Mouse (Mus musculus) liver, embryonic 11.5 days (tissue): Measurements from ENCODE around the gene Dsel. TPM values are rescaled to one million over a fixed set of nuclear protein-coding genes. Genes with fewer than 3 reads are reported as not detected.

Experiments
- ATAC-seq: fragments of 200-750 bp; cut with Nextera tagmentation; replicated peaks from 2 replicates; pipeline ENCODE4 v1.8.0; 2017; ENCODE audit warnings: moderate number of reproducible peaks, mild to moderate bottlenecking, moderate TSS enrichment, moderate library complexity; ENCODE audit not compliant: low FRiP score
- DNase-seq: peaks from one replicate; pipeline ENCODE4 v3.0.0-alpha.2; 2017; ENCODE audit warnings: low spot score
- H3K27ac ChIP-seq: fragments of 300-500 bp; sonication (generic); 2 replicates; pipeline ENCODE4 v1.5.1; 2014; ENCODE audit warnings: mild to moderate bottlenecking, low read depth, low read length, control low read depth
- H3K27me3 ChIP-seq: fragments of 300-500 bp; sonication (generic); replicated peaks from 2 replicates; pipeline ENCODE4 v1.6.1; 2014; ENCODE audit warnings: low read length, mixed read lengths; ENCODE audit not compliant: control insufficient read depth, insufficient read depth
- H3K36me3 ChIP-seq: fragments of 300-500 bp; sonication (generic); 2 replicates; pipeline ENCODE4 v1.6.1; 2014; ENCODE audit warnings: mild to moderate bottlenecking, low read length, moderate library complexity, mixed read lengths; ENCODE audit not compliant: control insufficient read depth, insufficient read depth
- H3K4me1 ChIP-seq: fragments of 300-500 bp; sonication (generic); replicated peaks from 2 replicates; pipeline ENCODE4 v1.6.1; 2014; ENCODE audit warnings: low read length, mixed read lengths; ENCODE audit not compliant: control insufficient read depth, insufficient read depth
- H3K4me2 ChIP-seq: fragments of 300-500 bp; sonication (generic); 2 replicates; pipeline ENCODE4 v1.6.1; 2014; ENCODE audit warnings: mild to moderate bottlenecking, control low read depth, moderate library complexity
- H3K4me3 ChIP-seq: fragments of 300-500 bp; sonication (generic); 2 replicates; pipeline ENCODE4 v1.5.1; 2014; ENCODE audit warnings: low read depth, low read length, control low read depth
- H3K9ac ChIP-seq: fragments of 300-500 bp; sonication (generic); 2 replicates; pipeline ENCODE4 v1.6.1; 2014; ENCODE audit warnings: low read depth, low read length, control low read depth
- H3K9me3 ChIP-seq: fragments of 300-500 bp; sonication (generic); 2 replicates; pipeline ENCODE4 v1.6.1; 2016; ENCODE audit warnings: low read length, inconsistent platforms, mixed read lengths; ENCODE audit not compliant: control insufficient read depth
- WGBS: fragments of 180-500 bp; shearing (Covaris S2); extraction: QIAGEN DNeasy Blood & Tissue Kit; methylation state at CpG from one replicate; pipeline ENCODE4 v1.1.7; 2014; 5-methylcytosine and 5-hydroxymethylcytosine counted together
- polyA plus RNA-seq: library from polyadenylated mRNA; unstranded; fragments of >200 nt; fragmentation: Nextera tagmentation; extraction: Ambion mirVana; gene quantifications from 2 replicates; pipeline ENCODE4 v1.2.1, GENCODE M21; 2014

Dsel gene
- polyA plus RNA-seq, 1 experiment from 2014 or later: 3.5 TPM

GRCm38 (mm10) chr1:111833583-111834225 is 31.0 kb downstream of the Dsel start:
- H3K4me1 ChIP-seq: no peaks in the 10 kb centered on the region
- H3K27ac ChIP-seq: no peak overlapping the region
- ATAC-seq: no peak
- no peak for DNase-seq
- H3K27me3 ChIP-seq: no peaks in the 10 kb centered on the region
- H3K9ac ChIP-seq: no peak overlapping the region
- H3K36me3 ChIP-seq: no peaks in the 10 kb centered on the region
- WGBS: 66% methylated on average over 2 of the region's 2 CpGs
- H3K4me3 ChIP-seq: no peak overlapping the region
- no peak overlapping the region for H3K4me2 ChIP-seq
- H3K9me3 ChIP-seq: no peaks in the 10 kb centered on the region
